Mouse (Mus musculus) heart, embryonic 13.5 days (tissue): ENCODE data around the gene Gm45902. TPM values are rescaled to one million over a fixed set of nuclear protein-coding genes. Genes with fewer than 3 reads are reported as not detected.

ENCODE experiments used
- ATAC-seq: fragments of 200-750 bp; cut with Nextera tagmentation; 2 replicates; pipeline ENCODE4 v1.8.0; 2017; ENCODE audit warnings: moderate TSS enrichment; ENCODE audit not compliant: insufficient number of reproducible peaks, low FRiP score, low TSS enrichment; ENCODE audit errors: extremely low read depth
- H3K27ac ChIP-seq: fragments of 300-500 bp; sonication (generic); replicated peaks from 2 replicates; pipeline ENCODE4 v1.5.1; 2015; ENCODE audit warnings: moderate library complexity, mild to moderate bottlenecking, inconsistent platforms
- H3K27me3 ChIP-seq: fragments of 300-500 bp; sonication (generic); replicated peaks from 2 replicates; pipeline ENCODE4 v1.6.1; 2015; ENCODE audit warnings: mild to moderate bottlenecking, inconsistent platforms
- H3K36me3 ChIP-seq: fragments of 300-500 bp; sonication (generic); 2 replicates; pipeline ENCODE4 v1.6.1; 2015; ENCODE audit warnings: mild to moderate bottlenecking, inconsistent platforms
- H3K4me1 ChIP-seq: fragments of 300-500 bp; sonication (generic); 2 replicates; pipeline ENCODE4 v1.6.1; 2015; ENCODE audit warnings: inconsistent platforms
- H3K4me2 ChIP-seq: fragments of 300-500 bp; sonication (generic); 2 replicates; pipeline ENCODE4 v1.6.1; 2015; ENCODE audit warnings: inconsistent platforms, mild to moderate bottlenecking, moderate library complexity
- H3K4me3 ChIP-seq: fragments of 300-500 bp; sonication (generic); 2 replicates; pipeline ENCODE4 v1.5.1; 2015; ENCODE audit warnings: moderate library complexity, mild to moderate bottlenecking, inconsistent platforms
- H3K9ac ChIP-seq: fragments of 300-500 bp; sonication (generic); 2 replicates; pipeline ENCODE4 v1.6.1; 2015; ENCODE audit warnings: inconsistent platforms, mild to moderate bottlenecking, moderate library complexity
- H3K9me3 ChIP-seq: fragments of 300-500 bp; sonication (generic); 2 replicates; pipeline ENCODE4 v1.6.1; 2016; ENCODE audit warnings: inconsistent platforms
- WGBS: fragments of 180-500 bp; shearing (Covaris S2); methylation state at CpG from one replicate; pipeline ENCODE4 v1.1.7; 2015; ENCODE audit warnings: mixed read lengths; 5-methylcytosine and 5-hydroxymethylcytosine counted together
- polyA plus RNA-seq: library from polyadenylated mRNA; unstranded; fragments of >200 nt; fragmentation: Nextera tagmentation; extraction: Ambion mirVana; gene quantifications from 2 replicates; pipeline ENCODE4 v1.2.1, GENCODE M21; 2015

Gene Gm45902
- polyA plus RNA-seq: 4.3 and 4.4 TPM in 2 replicates

DNA sequence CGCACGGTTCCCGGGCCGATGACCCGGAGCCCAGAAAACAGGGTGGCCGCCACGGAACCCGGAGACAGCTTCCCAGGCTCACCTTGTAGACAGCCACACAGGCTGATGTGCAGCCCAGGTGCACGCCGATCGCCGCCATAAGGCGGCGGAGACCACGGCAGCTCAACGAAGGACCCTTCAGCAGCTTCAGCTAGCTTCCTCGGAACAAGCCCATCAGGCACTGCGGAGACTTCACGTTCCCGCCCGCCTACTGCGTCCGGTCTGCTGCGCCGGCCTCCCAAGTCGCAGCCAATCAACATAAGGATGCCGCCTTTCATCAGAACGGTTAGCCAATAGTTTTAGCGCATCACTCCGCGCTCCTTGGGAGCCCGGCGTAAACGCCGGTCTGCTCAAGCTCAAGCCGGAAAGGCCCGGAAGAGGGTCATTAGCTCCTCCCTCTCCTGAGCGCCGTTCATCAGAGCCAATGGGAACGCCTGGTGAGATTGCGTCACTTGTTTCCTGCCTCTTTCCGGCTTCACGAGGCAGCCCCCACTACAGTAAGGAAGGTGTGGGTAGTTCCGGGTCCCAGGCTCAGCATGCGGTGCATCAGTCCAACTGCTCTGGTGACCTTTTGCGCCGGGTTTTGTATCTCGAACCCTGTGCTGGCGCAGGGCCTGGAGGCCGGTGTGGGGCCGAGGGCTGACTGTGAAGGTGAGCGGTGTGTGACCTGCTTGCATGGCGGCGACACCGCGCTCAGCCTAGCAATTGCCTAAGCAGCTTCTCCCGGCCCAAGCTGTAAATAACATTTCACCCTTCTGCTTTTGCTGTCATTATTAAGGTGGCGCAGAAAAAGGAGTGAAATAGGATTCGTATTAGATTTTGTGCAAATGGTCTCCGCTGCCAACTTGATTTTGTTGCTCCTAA, at the start of gene Gm45902, which contains the start of the genes Hspa14 and Cdnf:
Gm45902 (minus strand) TSS at position 239 of the 903 bp plus-strand sequence.
Hspa14 (minus strand) TSS at position 263 of the 903 bp plus-strand sequence.
Cdnf (plus strand) TSS at position 479 of the 903 bp plus-strand sequence.
- Histone ChIP-seq H3K9me3 (no peaks in the 10 kb centered on the region), H3K36me3 (peaks cover 30% of the 10 kb centered on the region), H3K9ac (peak within 1 kb of the TSS; percentile 98), H3K4me2 (peak within 1 kb of the TSS; percentile 94), H3K27me3 (no peaks in the 10 kb centered on the region), H3K27ac (peak within 1 kb of the TSS; percentile 85), H3K4me3 (peak within 1 kb of the TSS; percentile 92), H3K4me1 (peaks cover 19% of the 10 kb centered on the region)
- under 1% methylated on average over 60 of the region's 60 CpGs for WGBS
- peak; percentile 98 for ATAC-seq

DNA sequence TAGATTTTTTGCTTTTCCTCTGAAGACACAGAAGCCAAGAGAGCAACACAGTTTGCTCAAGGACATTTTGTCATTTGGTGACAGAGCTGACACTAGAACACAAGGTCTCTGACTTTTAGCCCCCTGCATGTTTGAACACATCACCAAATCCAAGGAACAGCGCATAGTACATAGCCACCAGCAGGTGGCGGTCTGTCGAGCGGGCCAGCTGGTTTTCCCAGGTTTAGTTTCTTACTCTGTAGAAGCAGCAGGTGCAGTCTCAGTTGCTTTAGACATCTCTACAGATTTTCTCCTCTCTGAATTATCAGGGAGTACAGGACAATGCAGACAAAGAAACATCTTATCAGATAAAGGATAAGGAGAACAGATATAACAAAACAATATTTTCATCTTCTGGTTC, 34.0 kb upstream of the Gm45902 start:
- H3K27me3 ChIP-seq: no peaks in the 10 kb centered on the region
- no peak for ATAC-seq
- peaks cover 7% of the 10 kb centered on the region for H3K4me1 ChIP-seq
- 0 out of 2 replicates have a peak, but pooled peaks cover 7% of the 10 kb centered on the region for H3K9me3 ChIP-seq
- WGBS: 1% methylated on average over 4 of the region's 4 CpGs
- H3K4me2 ChIP-seq: no peak overlapping the region
- H3K36me3 ChIP-seq: no peaks in the 10 kb centered on the region
- H3K9ac ChIP-seq: no peak overlapping the region
- H3K4me3 ChIP-seq: no peak overlapping the region
- no peak overlapping the region for H3K27ac ChIP-seq

DNA sequence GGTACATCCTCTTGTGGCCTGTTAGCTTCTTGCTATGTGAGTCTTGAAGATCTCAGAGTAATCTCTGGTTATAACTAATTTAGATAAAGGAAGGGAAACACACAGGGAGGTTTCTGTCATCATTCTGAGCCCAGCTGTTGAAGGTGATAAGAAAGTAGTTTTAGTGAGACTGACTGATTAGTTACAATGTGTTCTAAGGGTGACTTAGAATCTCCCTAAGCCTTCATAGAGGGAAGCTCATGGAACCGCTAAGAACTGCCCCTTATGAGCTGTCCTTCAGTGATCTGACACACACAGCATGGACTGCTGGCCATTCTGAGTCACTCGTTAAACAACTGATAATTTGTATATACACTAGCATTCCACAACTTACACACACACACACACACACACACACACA, 33.5 kb upstream of the Gm45902 start:
- H3K4me2 ChIP-seq: no peak overlapping the region
- H3K27me3 ChIP-seq: no peaks in the 10 kb centered on the region
- H3K27ac ChIP-seq: no peak overlapping the region
- ATAC-seq: no peak
- WGBS: 40% methylated on average over 2 of the region's 2 CpGs
- no peaks in the 10 kb centered on the region for H3K36me3 ChIP-seq
- no peak overlapping the region for H3K9ac ChIP-seq
- peaks cover 7% of the 10 kb centered on the region for H3K4me1 ChIP-seq
- H3K4me3 ChIP-seq: no peak overlapping the region
- 0 out of 2 replicates have a peak, but pooled peaks cover 4% of the 10 kb centered on the region for H3K9me3 ChIP-seq

DNA sequence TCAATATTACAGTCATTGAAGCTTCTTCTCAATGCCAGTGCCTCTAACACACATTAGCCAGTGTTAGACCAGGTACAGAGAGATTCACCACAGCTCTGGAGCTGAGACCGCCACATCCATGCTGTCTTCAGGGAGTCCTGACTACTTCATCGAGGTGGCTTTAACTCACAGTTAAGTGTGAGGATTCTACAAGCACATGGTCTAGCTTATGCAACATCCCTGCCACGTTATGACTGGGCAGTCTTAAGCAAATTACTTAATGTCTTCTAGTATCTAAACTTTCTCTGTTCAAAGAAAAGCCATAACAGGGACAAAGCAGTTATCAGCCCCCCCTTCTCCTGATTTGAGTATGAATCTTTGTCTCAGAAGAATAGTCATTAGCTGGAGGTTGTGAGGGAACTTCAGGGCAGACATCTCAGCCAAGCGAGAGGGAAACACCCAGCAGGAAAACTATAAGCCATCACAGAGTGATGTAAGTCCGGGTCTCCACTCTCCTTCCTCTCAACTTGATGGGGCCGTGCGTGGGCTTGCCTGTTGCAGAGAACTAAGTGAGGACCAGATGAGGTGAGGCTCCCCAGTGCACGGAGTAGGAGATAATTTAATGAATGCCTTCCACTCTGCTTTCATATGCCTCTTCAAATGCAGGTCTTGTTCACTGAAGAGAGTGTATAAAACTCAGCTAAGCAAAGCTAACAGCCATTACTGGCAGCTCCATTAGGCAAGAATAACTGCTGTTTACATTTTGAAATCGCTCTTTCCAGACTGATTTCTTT, 28.9 kb upstream of the Gm45902 start:
- H3K36me3 ChIP-seq: no peaks in the 10 kb centered on the region
- H3K27me3 ChIP-seq: no peaks in the 10 kb centered on the region
- peaks cover 7% of the 10 kb centered on the region for H3K4me1 ChIP-seq
- no peak overlapping the region for H3K27ac ChIP-seq
- H3K9me3 ChIP-seq: no peaks in the 10 kb centered on the region
- H3K9ac ChIP-seq: no peak overlapping the region
- no peak overlapping the region for H3K4me2 ChIP-seq
- no peak for ATAC-seq
- no peak overlapping the region for H3K4me3 ChIP-seq
- WGBS: 59% methylated on average over 9 of the region's 9 CpGs

DNA sequence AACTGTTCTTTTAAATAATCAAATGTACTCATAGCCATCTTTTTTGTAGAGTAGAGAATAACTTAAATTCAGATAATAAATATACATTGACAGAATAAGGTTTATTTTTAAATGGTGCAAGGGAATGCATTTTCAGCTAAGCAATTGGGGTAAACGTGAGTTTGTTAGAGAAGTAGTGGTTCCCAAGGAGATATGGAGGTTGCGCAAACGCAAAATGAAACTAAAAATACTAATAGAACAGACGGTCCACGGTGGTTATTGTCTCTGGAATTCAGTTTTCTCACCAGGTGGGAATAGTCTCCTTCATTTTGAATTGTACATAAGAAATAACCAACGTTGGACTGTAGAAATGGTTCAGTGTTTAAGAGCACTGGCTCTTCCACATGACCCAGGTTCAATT, 13.7 kb upstream of the Gm45902 start:
- H3K36me3 ChIP-seq: no peaks in the 10 kb centered on the region
- H3K9ac ChIP-seq: no peak overlapping the region
- 71% methylated on average over 6 of the region's 6 CpGs for WGBS
- H3K27me3 ChIP-seq: no peaks in the 10 kb centered on the region
- H3K4me3 ChIP-seq: no peak overlapping the region
- H3K27ac ChIP-seq: no peak overlapping the region
- no peaks in the 10 kb centered on the region for H3K4me1 ChIP-seq
- ATAC-seq: no peak
- H3K4me2 ChIP-seq: no peak overlapping the region
- H3K9me3 ChIP-seq: no peaks in the 10 kb centered on the region

DNA sequence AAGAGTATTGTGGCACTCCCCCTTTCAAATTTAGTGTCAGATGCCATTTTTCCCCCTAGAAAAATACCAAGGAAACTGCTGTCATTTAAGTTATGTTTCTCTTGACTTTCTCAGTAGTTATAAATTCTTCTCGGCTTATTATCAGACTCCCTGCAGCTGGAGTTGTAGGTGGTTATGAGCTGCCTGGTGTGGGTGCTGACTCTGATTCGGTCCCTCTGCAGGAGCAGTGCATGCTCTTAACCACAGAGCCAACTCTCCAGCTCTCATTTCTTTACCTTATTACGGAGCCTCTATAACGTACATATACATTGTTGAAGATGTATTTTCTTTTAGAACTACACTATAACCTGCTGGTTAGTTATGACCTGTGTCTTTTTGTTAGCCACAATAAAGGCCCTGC, 10.0 kb upstream of the Gm45902 start:
- Histone ChIP-seq H3K27ac (no peak overlapping the region), H3K9ac (no peak overlapping the region), H3K4me1 (no peaks in the 10 kb centered on the region), H3K9me3 (no peaks in the 10 kb centered on the region), H3K4me3 (no peak overlapping the region), H3K36me3 (no peaks in the 10 kb centered on the region), H3K27me3 (no peaks in the 10 kb centered on the region), H3K4me2 (no peak overlapping the region)
- ATAC-seq: no peak
- 74% methylated on average over 4 of the region's 4 CpGs for WGBS

DNA sequence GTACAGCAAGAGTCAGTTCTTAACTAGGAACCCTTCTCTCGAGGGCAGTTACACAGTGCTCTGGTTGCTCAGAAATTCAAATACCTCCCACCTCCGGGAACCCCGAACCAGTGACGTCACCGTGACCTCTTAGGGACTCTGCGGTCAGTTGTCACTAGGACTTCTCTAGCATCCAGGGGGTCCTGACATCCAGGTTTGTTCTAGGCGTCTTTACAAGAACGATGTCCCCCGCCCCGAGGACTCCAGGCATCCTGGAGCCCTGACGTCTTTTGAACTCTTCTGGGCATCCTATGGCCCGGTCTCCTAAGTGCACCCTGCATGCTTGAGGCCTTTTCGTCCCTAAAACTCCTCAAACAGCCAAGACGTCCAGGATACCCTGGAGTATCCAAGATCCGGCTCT, 514 bp downstream of the Gm45902 start:
- Histone ChIP-seq H3K4me3 (peak overlapping the region; percentile 92), H3K9ac (peak overlapping the region; percentile 98), H3K9me3 (no peaks in the 10 kb centered on the region), H3K36me3 (peaks cover 37% of the 10 kb centered on the region), H3K4me1 (peaks cover 19% of the 10 kb centered on the region), H3K4me2 (peak overlapping the region; percentile 94), H3K27me3 (no peaks in the 10 kb centered on the region), H3K27ac (peak overlapping the region; percentile 85)
- WGBS: 0% methylated on average over 15 of the region's 15 CpGs
- ATAC-seq: no peak

DNA sequence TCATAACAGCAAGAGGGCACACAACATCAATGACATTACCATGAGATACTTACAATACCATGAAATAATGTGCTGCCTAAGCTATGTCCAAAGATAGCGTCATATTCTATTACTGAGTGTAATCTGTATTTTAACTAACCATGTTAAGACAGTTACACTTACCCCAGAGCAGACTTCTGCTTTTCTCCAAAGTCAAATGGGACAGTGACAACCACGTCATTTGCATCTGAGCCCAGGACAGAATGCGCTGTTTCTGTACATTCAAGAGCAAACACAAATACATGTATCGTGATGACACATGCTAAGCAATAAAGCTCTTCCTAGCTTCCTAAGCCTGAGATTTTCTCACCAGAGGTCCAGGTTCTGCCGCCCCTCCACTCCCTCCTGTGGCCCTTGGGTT, 11.7 kb downstream of the Gm45902 start:
- H3K27ac ChIP-seq: no peak overlapping the region
- H3K4me2 ChIP-seq: no peak overlapping the region
- H3K9me3 ChIP-seq: no peaks in the 10 kb centered on the region
- WGBS: 93% methylated on average over 5 of the region's 5 CpGs
- no peak overlapping the region for H3K9ac ChIP-seq
- H3K4me1 ChIP-seq: no peaks in the 10 kb centered on the region
- H3K36me3 ChIP-seq: peaks cover 82% of the 10 kb centered on the region
- no peak overlapping the region for H3K4me3 ChIP-seq
- H3K27me3 ChIP-seq: no peaks in the 10 kb centered on the region
- ATAC-seq: no peak

DNA sequence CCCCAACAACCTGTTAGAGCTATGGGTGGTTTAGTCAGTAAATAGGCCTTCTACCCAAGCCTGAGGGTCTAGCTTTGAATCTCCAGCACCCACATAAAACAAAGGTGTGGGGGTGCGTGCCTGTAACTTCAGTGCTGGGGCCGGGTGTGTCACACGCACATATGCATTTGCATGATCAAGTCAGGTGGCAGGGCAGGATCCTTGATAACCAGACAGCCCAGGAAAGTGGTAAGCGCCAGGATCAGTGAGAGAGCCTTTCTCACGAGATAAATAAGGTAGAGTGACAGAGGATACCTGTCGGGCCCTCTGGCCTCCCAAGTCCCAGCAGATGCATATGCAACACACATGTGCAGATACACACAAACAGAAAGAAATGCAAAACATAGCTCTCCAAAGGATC, 13.0 kb downstream of the Gm45902 start:
- Histone ChIP-seq H3K36me3 (peaks cover 83% of the 10 kb centered on the region), H3K9me3 (no peaks in the 10 kb centered on the region), H3K4me2 (no peak overlapping the region), H3K27ac (no peak overlapping the region), H3K27me3 (no peaks in the 10 kb centered on the region), H3K9ac (no peak overlapping the region), H3K4me1 (no peaks in the 10 kb centered on the region), H3K4me3 (no peak overlapping the region)
- 81% methylated on average over 6 of the region's 6 CpGs for WGBS
- ATAC-seq: no peak

DNA sequence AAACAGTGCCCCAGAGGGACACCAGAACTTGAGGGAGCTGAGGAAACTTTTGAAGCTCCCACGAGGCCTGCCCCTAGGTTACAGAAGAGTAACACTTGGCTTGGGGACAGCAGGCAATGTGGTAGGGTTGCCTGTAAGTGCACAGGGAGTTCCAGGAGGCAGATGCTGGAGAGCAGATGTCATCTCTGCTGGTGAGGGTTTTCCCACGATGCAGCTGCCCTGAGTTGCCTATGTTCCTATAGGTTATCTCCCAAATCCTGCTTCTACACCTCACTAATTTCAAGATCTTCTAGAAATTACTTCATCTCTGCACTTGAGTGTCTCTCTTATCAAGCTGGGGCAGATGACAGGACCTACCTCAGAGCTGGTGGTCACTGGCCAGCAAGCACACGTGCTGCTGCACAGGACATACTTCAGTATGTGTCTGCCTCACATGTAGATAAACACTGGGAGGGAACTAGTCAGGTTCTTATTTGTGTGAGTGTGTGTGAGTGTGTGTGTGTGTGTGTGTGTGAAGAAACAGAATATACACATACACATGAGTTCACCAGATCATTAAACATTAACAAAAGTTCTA, 18.7 kb downstream of the Gm45902 start:
- Histone ChIP-seq H3K36me3 (peaks cover 88% of the 10 kb centered on the region), H3K4me3 (no peak overlapping the region), H3K9ac (no peak overlapping the region), H3K27me3 (no peaks in the 10 kb centered on the region), H3K4me2 (no peak overlapping the region), H3K27ac (no peak overlapping the region), H3K9me3 (no peaks in the 10 kb centered on the region), H3K4me1 (no peaks in the 10 kb centered on the region)
- ATAC-seq: no peak
- 80% methylated on average over 3 of the region's 3 CpGs for WGBS

DNA sequence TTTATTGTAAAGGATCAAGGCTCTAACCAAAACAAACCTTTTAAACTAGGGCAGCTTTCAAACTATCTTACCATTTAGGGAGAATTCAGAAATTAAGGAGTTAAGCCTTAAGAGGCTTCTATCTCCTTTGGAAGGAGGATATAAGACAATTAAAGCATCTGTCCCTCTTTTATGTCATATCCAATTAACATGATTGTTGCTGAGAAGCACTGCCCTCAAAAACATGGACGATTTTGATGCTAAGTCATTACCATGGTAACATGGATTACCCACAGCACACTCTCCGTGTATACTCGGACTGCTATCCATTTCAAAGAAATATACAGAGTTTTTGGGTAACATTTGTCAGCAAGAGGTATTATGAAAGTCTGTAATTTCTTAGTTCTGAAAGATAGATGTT, 22.8 kb downstream of the Gm45902 start:
- ATAC-seq: no peak
- no peaks in the 10 kb centered on the region for H3K27me3 ChIP-seq
- H3K4me3 ChIP-seq: no peak overlapping the region
- no peak overlapping the region for H3K27ac ChIP-seq
- H3K36me3 ChIP-seq: peaks cover 55% of the 10 kb centered on the region
- no peak overlapping the region for H3K9ac ChIP-seq
- H3K4me1 ChIP-seq: no peaks in the 10 kb centered on the region
- no peaks in the 10 kb centered on the region for H3K9me3 ChIP-seq
- 90% methylated on average over 3 of the region's 3 CpGs for WGBS
- no peak overlapping the region for H3K4me2 ChIP-seq
